Mouse (Mus musculus) adrenal gland (tissue): ENCODE data around the gene Hoxc11.

ENCODE experiments used
- intact Hi-C: fragments of 180-260 bp; cut with DNase I; formaldehyde crosslinking; loops from one replicate; pipeline ENCODE4 v1.15.1; 2025
- long read RNA-seq, 2 experiments: library from polyadenylated mRNA; unstranded; transcript quantifications; one replicate each; pipeline ENCODE4 v2.0.0; 2020; ENCODE audit warnings: borderline replicate concordance in 1 of 2; ENCODE audit not compliant: insufficient replicate concordance in 1 of 2

Gene Hoxc11
- long read RNA-seq, experiment 1: 0 reads
- long read RNA-seq, experiment 2: 0 reads

DNA sequence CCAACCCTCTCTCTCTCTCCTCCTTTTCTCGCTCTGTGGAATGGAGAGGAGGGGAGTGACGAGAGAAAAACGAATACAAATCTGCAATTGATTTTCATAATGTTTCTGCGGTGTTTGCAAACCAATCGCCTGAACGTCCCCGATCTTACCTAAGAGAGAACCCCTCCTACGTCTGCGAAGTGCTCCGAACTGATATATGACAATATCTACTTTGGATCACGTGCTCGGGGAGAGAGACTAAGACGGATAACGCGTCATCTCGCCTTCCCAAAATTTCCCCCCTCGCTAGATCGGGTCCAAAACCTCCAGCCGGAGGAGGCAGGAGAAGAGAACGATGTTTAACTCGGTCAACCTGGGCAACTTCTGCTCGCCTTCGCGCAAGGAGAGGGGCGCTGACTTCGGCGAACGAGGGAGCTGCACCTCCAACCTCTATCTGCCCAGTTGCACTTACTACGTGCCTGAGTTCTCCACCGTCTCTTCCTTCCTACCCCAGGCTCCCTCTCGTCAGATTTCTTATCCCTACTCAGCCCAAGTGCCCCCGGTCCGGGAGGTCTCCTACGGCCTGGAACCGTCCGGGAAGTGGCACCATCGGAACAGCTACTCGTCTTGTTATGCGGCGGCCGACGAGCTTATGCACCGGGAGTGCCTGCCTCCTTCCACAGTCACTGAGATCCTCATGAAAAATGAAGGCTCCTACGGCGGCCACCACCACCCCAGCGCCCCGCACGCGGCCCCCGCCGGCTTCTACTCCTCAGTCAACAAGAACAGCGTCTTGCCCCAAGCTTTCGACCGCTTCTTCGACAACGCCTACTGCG is at the start of gene Hoxc11:
Gene Hoxc11 (plus strand): TSS at position 236 of the 815 bp plus-strand sequence.
- intact Hi-C loops: no loop called here

DNA sequence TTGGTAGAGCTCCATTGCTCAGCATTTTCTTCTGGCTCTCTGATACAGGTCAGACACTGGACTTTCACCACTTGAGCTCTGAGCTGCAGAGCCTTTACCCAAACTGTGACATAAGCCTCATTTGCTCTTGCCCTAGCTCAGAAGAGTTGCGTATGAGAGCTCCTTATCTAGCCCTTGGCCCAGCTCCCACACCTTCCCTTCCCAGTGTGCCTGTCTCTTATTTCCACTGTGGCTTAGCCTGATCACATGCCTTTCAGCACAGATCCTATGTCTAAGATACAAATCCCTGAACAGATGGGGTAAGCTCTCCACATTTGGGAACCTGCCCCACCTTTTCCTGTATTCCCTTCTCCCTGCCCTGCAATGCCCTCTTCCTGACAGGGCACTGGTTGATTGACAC is 49.3 kb upstream of the Hoxc11 start:
- intact Hi-C loops: no loop called here

DNA sequence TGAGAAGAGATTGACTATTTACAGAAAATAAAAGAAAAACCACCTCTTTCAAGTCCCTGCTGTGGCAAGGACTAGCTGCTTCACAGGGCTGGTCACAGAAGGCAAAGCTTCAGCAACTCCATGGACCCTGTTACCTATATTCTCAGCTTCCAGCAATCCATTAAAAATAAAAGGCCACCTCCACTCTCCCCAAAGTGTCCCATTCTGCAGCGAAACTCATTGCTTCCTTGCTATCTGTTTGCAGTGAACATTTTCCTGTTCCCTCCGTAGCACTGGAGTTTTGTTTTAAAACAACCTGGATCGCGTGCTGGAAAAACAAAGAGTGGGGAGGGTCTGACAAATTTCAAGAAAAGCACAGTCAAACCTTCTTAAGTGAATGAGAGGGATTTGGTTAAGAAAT is 44.7 kb upstream of the Hoxc11 start:
- intact Hi-C loops: no loop called here

DNA sequence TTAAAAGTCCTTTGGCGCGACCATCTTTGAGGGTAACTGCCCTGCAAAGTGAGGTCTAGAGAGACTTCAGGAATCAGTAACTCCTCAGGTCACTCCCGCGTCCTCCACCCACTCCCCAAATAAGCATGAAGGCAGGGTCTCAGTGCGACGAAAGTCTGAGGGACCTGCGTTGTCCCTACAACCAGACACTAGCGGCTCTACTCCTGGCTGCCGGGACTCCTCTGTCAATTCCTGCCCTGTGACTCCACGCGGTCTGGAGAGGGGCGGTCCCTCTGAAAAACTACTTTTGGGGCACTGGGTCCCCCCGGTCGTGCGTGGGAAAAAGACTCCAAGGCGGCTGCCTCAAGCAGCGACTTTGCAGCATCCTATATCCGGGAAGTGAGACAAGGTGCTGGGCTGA is 44.2 kb upstream of the Hoxc11 start:
- intact Hi-C loops: no loop called here

DNA sequence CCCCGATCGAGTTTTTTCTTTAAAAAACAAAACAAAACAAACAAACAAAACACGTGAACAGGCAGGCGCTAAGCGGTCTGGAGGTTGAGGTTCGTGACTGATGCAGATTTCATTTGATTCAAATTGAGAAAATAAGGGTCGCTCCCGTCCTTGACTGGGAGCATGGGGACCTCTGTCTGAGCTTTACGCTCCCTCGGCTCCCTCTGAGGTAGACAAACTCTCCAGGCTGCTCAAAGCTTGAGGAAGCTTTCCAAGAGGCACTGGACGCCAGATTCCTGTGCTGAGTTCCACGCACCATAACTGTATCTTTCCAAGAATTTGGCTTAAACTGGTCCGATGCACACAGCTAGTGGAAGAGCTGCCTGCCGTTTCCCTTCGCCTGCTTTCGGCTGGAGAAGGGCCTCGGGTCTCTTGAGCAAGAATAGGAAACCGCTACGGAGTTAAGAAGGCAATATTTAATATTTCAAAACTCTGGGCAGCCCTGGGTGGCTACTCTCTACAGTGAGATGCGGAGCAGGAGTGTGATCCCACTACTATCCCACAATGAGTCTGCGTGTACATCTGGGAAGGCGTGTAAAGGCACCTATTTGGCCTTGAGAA is 43.6 kb upstream of the Hoxc11 start:
- intact Hi-C loops: no loop called here

DNA sequence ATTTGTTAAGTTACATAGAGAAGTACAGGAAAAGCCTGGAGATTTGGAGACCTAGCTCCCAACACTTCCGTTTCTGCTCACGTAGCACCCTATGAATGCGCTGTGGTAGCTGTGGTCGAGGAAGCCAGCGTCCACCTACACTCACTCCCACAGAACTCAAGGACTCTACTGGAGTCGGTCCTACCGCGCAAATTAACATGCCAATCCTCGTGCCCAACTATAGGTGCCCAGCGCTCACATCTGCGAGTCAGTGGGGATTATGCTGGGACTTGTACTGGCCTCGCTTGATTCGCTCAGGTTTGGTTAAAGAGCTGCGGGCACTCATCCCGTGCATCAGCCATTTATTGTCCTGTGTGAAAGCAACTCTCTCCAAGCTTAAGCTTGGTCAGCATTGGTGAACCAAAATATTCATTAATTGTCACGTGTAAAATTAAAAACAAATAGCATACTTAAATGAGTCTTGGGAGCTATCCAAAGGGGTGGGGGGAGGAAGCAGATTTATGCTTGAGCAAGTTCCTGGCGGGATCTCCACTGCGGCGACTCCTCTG is 41.1 kb upstream of the Hoxc11 start:
- intact Hi-C loops: no loop called here

DNA sequence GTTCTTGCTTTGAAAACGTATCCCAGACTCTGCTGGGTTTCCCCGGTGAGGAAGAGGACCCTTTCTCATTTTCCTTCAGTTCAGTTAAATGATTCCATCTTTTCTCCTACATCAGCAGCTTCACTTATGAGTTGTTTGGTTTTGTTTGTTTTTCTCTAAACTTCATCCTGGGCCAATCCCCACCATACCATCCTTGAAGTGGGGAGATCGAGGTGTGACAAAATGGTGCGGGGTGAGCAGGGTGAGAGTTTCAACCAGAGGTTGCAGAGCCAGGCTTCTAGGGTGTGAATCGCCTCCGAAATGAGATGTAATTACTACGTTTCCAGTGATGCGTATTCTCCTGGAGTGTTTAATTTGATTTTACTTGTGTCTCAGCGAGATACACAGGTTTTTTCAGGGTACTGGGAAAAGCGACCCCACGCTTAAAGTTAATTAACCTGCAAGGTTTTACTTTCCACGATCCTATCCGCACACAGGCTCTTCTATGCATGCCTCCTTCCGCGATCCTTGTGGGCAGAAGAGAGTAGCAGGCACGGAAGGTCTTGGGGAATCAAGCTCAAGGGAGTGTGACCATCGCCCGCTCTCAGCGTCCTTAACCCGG is 36.2 kb upstream of the Hoxc11 start:
- intact Hi-C loops: no loop called here

DNA sequence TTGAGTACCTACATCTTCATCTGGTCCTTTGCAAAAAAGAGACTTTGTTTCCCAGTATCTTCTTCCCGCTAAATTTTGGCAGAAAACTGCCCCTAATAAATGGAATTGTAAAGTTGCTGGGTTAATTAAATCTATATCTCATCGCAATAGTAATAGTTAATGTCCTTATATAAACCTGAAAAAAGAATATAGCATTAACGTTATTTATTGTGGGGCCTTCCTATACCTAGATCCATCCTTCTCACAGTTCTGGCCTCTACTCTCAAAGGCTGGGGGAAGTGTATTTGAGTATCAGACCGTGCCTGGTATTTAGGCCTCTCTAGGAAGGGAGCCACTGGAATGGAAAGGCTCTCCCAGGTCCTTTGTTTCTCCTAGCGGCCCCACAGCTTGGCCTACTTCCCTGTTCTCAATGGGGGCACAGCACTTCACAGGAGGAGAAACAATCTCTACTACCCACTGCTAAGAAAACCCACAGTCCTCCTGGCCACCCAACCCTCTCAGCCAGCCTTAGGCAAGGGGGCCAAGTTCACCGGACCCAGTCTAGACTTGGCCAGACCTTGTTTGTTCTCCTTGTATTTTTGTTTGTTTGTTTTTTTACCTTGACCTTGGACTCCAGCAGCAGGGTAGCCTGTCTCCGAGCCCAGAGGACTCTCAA is 35.5 kb upstream of the Hoxc11 start:
- intact Hi-C loops: no loop called here

DNA sequence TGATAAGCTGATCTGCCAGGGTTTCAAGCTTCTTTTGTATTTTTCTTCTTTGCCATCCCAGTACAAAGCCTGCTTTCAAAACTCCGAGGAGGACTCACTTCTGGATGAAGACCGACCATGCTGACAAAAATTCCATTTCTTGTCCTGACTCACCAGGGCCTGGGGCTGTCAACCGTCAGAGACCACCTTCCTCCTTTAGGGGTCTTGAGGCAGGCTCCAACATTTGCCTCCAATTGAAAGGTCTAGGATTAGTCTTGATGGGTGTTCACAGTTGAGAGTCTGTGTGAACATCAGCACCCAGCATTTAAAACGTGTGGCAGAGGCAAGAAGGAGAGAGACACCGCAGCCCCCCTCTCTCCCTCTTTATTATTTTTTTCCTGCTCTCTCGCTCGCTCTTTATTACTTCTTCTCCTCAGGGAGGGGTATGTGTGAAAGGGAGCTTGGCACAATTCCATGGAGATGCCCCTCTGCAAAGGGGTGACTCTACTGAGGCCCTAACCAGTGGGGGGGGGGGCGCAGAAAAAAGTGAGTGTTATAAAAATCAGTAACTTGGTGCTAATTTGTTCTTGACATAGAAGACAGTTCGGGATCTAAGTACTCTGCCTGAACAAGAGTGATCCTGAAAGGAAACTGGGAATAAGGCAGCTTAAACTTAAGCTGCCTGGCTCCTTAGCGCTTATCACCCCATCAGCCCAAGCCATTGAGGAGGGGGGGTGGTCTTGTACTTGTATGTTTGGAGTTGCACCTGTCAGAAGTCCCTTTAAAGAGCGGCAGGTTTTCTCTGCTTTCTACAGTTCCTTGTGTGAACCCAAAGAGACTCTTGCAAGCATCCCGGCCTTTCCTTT is 34.7 kb upstream of the Hoxc11 start:
- intact Hi-C loops: no loop called here

DNA sequence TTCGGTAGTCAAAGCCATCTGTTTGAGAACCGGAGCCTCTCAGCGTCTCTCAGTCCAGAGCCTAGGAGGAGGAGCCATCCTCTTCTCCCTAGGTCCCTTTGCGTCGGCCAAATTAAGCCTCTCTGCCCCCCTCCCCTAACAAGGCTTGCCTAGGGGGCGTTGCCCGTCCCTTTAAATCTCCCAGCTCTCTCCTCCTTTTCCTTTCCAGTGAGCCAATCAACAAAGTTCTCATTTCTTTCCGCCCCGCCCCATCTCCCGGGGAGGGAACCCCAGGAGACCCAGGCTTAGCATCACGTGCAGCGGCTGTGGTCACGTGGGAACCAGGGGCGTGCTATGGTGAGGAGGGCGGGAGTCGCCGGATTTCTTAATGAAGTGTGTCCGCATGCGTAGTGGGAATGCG is 33.6 kb upstream of the Hoxc11 start:
- intact Hi-C loops: no loop called here

DNA sequence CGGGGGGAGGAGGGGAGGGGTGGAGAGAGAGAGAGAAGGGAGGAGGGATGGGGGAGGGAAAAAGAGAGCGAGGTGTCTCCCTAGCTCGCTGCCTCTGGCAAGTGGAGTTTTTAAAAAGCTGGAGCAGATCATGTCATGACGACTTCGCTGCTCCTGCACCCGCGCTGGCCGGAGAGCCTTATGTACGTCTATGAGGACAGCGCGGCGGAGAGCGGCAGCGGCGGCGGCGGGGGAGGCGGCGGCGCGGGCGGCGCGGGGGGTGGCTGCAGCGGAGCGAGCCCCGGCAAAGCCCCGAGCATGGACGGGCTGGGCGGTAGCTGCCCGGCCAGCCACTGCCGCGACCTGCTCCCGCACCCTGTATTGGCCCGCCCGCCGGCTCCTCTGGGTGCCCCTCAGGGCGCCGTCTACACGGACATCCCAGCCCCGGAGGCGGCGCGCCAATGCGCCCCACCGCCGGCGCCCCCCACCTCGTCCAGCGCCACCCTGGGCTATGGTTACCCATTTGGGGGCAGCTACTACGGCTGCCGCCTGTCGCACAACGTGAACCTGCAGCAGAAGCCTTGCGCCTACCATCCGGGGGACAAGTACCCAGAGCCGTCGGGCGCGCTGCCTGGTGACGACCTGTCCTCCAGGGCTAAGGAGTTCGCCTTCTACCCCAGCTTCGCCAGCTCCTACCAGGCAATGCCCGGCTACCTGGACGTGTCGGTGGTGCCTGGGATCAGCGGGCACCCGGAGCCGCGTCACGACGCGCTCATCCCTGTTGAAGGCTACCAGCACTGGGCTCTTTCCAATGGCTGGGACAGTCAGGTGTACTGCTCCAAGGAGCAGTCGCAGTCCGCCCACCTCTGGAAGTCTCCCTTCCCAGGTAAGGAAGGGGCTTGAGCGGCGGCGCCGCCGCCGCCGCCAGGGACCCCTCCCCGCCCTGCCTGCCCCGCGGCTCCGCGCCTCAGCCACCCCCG is 32.9 kb upstream of the Hoxc11 start, which contains the start of gene Hoxc13:
Gene Hoxc13 (plus strand): TSS at position 51 of the 959 bp plus-strand sequence.
- intact Hi-C loops: no loop called here

DNA sequence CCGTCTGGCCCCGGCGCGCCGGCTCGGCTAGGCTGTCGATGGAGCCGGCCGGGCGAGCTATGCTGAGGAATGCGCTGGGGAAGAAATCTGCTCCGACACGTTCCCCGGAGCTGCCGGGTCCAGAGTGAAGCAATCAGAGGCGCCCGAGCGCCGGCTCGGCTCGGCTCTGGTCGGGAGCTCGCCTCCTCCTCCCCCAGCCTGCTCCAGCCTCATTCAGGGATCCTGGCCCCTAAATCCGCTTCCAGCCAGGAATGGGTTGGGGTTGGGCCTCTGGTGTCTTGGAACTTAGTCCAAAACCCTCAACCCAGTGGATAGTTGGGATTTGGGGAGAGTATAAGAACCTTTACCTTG is 32.2 kb upstream of the Hoxc11 start:
- intact Hi-C loops: no loop called here

DNA sequence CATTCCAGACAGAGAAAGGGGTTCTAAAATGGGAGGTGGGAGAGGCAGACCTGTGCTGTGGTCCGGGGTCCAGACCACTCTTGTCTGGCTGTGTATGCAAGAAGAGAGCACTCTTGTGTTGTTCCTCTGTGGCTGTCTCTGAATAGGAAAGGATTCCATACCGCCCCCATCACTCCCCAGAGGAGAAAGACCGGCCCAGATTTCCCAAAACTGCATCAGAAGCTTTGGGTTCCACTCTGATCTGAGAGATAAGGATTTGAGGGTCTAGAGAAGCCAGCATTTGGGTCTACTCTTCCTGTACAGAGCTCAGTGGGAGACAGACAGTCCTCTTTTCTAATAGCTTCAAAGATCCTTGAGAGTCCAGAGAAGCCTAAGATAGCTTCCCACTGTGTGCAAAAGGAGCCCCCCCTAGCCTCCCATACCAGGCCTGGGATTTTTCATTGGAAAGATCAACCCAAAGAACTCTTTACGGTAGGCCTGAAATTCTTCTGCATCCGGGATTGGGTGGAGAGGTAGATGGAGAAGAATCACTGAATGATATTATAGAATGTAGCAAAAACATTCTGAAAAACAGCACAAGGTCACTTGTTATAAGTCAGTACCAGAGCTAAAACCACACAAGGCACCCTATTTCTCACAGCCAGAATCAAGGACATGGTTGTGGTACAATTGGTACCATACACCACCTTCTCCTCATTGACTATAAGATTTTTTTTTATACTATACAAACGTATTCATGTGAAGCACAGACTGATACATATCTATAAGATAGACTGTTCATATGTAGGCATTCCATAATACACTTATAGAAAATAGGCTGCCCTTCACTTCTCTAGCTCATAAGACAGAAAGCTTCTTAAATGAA is 31.4 kb upstream of the Hoxc11 start:
- intact Hi-C loops: no loop called here

DNA sequence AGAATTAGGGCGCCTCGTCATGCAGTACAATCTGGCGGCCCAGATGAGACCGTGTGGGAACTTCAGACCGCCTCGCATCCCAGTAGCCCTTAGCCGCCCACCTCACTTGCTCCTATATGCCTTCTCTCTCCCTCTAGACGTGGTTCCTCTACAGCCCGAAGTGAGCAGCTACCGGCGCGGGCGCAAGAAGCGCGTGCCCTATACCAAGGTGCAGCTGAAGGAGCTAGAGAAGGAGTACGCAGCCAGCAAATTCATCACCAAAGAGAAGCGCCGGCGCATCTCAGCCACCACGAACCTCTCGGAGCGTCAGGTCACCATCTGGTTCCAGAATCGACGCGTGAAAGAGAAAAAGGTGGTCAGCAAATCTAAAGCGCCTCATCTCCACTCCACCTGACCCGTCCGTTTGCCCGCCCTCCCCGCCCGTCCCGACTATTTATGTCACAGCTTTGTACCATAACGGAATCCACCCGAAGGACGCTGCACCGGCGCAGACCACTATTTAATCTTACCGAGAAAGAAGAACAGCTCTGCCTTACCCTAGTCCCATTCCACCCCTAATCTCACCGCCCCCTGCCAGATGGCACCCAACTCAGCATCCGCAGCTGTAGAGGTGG is 27.1 kb upstream of the Hoxc11 start:
- intact Hi-C loops: no loop called here

DNA sequence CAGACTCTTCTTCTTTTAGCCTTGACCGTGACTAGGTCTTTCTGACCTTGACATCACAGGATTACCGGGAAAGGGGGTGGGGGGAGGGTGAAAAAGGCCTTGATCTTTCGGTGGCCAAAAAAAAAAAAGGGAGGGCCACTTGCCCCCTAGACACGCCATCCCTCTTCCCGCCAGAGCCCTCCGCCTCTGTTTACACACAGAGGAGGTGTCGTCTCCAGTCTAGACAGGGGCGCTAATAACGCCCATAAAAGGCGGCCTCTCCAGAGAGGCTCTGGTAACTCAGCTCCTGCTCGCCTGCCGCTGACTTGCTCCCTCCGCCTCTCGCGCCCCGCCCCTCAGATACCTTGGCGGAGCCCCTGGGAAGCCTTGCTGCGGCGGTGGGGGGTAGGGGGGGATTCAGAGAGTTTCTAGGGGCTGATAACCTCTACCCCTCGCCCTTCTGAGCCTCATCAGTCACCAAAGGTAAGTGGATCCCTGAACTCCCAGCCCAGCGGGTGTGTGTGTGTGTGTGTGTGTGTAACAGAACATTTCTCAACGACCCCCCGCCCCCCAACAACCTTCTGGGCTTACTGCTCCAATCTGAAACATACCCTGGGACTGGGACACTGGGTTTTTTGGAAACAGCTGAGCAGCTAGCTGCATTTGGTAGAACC is 22.4 kb upstream of the Hoxc11 start:
- intact Hi-C loops: no loop called here

DNA sequence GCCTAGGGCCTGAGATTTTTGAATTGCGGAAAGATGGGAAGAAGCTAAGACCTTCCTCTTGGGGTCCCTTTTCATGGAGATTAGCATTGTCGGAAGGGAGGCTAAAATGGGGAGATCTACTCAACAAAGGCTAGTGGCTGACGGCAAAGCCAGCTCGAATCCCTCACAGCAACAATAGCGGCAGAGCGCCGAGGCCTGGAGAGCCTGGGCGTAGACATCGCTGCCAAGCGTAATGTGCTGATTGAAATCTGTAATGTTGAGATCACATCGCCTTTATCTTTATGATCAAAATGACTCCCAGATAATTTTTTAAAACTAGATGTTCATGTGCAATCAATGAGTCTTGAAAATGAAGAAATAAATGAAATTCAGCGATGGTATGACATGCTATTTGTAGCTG is 19.8 kb upstream of the Hoxc11 start:
- intact Hi-C loops: no loop called here

DNA sequence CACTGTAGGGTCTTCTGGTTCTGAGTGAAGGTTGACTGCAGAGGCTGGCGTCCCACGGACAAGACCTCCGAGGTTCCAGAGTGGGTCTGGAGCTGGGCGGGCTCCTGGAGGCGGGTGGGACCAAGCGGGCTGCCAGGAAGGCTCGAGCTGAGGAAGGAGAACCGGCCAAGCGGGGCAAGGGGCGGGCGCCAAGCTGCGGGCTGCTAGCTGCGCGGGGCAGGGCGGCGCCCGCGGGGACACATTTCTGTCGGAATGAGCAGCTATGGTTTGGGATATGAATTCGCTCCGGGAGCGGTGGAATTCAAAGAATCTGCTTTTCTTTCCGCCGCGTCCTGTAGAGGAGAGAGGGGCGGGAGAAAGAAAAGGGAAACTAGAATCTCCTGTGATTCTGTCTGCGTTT is 19.3 kb upstream of the Hoxc11 start:
- intact Hi-C loops: no loop called here
